Mouse (Mus musculus): ENCODE results near the gene Guca1a. TPM values are rescaled to one million over a fixed set of nuclear protein-coding genes. Genes with fewer than 3 reads are reported as not detected.

The Guca1a gene
- polyA plus RNA-seq, 1 experiment, result not detected

DNA sequence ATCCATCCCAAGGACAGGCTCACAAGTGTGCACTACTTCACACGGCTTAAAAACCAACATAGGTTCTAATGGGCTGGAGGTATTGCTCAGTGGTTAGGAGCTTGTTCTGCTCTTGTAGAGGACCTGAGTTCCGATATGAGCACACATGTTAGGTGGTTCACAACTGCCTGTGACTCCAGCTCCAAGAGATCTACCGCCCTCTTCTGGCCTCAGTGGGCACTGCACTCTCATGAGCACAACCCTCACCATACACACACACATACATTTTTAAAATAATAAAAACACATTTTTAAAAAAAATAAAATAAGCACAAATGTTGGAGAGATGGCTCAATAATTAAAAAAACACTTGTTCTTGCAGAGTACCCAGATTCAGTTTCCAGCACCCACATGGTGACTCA lies 16.3 kb downstream of the Guca1a start:
- Histone ChIP-seq H3K27ac (replicated peaks; ENCODE audit: low read depth, low read length) (no peak overlapping the region), H3K4me3 (ENCODE audit: insufficient read depth, low read depth, low read length) (no peak overlapping the region), H3K4me1 (ENCODE audit: control insufficient read depth, insufficient read depth, insufficient read length, low read length) (no peaks in the 10 kb centered on the region)

GRCm38 (mm10) chr17:47383266-47383665 lies 17.1 kb downstream of the Guca1a start:
- Histone ChIP-seq H3K27ac (replicated peaks; ENCODE audit: low read depth, low read length) (no peak overlapping the region), H3K4me3 (ENCODE audit: insufficient read depth, low read depth, low read length) (no peak overlapping the region), H3K4me1 (ENCODE audit: control insufficient read depth, insufficient read depth, insufficient read length, low read length) (no peaks in the 10 kb centered on the region)

- Histone ChIP-seq H3K4me3 (ENCODE audit: insufficient read depth, low read depth, low read length) (no peak overlapping the region), H3K4me1 (ENCODE audit: control insufficient read depth, insufficient read depth, insufficient read length, low read length) (no peaks in the 10 kb centered on the region), H3K27ac (replicated peaks; ENCODE audit: low read depth, low read length) (no peak overlapping the region)
Measured at GRCm38 (mm10) chr17:47381917-47382316, 18.5 kb downstream of the Guca1a start.

GRCm38 (mm10) chr17:47378133-47378532 lies 22.3 kb downstream of the Guca1a start:
- no peak overlapping the region for H3K27ac ChIP-seq (replicated peaks; ENCODE audit: low read depth, low read length)
- H3K4me1 ChIP-seq (ENCODE audit: control insufficient read depth, insufficient read depth, insufficient read length, low read length), result no peaks in the 10 kb centered on the region
- no peak overlapping the region for H3K4me3 ChIP-seq (ENCODE audit: insufficient read depth, low read depth, low read length)

GRCm38 (mm10) chr17:47376779-47377280 lies 23.6 kb downstream of the Guca1a start:
- Histone ChIP-seq H3K27ac (replicated peaks; ENCODE audit: low read depth, low read length) (no peak overlapping the region), H3K4me1 (ENCODE audit: control insufficient read depth, insufficient read depth, insufficient read length, low read length) (no peaks in the 10 kb centered on the region), H3K4me3 (ENCODE audit: insufficient read depth, low read depth, low read length) (no peak overlapping the region)

- no peak overlapping the region for H3K4me3 ChIP-seq (ENCODE audit: insufficient read depth, low read depth, low read length)
- H3K4me1 ChIP-seq (ENCODE audit: control insufficient read depth, insufficient read depth, insufficient read length, low read length), result no peaks in the 10 kb centered on the region
- H3K27ac ChIP-seq (replicated peaks; ENCODE audit: low read depth, low read length), result no peak overlapping the region
Measured at GRCm38 (mm10) chr17:47373991-47374390, 26.4 kb downstream of the Guca1a start.

GRCm38 (mm10) chr17:47371451-47371850 lies 28.9 kb downstream of the Guca1a start:
- no peak overlapping the region for H3K27ac ChIP-seq (replicated peaks; ENCODE audit: low read depth, low read length)
- no peak overlapping the region for H3K4me3 ChIP-seq (ENCODE audit: insufficient read depth, low read depth, low read length)
- no peaks in the 10 kb centered on the region for H3K4me1 ChIP-seq (ENCODE audit: control insufficient read depth, insufficient read depth, insufficient read length, low read length)

GRCm38 (mm10) chr17:47369087-47369443 lies 31.3 kb downstream of the Guca1a start:
- H3K4me1 ChIP-seq (ENCODE audit: control insufficient read depth, insufficient read depth, insufficient read length, low read length), result no peaks in the 10 kb centered on the region
- peak overlapping the region; percentile 93 for H3K4me3 ChIP-seq (ENCODE audit: insufficient read depth, low read depth, low read length)
- H3K27ac ChIP-seq (replicated peaks; ENCODE audit: low read depth, low read length), result 0 out of 2 replicates have a peak overlapping the region, but pooled peaks have one; percentile 52

DNA sequence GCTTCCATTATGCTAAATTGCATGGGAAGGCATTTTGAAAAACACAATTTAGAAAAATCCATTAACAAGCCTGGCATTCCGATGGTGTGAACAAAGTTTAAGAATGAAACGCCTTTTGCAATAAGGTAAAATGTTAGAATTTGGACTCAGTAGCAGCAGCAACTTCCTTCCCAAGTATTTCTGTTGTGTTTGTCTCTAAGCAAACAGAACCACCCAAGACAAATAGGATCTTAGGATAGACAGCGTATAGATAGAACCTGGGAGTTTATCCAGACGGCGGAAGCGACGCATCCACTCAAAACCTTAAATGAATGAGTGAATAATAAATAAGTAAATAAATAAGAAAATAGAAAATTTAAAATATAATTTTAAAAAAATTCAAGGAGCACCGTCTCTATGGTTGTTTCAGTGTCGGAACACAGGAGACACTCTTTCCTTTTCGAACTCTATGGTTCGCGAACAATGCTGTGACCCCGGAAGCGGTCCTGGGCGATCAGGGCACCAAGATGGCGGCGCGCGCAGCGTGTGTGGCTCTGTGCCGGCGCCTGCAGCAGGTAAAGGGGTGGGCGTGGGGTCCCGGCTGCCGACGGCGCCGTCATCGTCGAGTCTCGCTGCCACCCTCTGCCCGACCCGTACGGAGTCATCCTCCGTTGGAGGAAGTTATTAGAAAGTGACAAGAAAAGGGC lies 31.8 kb downstream of the Guca1a start, which contains the start of gene Mrps10:
Gene Mrps10 (plus strand): TSS at position 487 of the 686 bp plus-strand sequence.
- 0 out of 2 replicates have a peak within 1 kb of the TSS, but pooled peaks have one; percentile 52 for H3K27ac ChIP-seq (replicated peaks; ENCODE audit: low read depth, low read length)
- peak within 1 kb of the TSS; percentile 93 for H3K4me3 ChIP-seq (ENCODE audit: insufficient read depth, low read depth, low read length)

DNA sequence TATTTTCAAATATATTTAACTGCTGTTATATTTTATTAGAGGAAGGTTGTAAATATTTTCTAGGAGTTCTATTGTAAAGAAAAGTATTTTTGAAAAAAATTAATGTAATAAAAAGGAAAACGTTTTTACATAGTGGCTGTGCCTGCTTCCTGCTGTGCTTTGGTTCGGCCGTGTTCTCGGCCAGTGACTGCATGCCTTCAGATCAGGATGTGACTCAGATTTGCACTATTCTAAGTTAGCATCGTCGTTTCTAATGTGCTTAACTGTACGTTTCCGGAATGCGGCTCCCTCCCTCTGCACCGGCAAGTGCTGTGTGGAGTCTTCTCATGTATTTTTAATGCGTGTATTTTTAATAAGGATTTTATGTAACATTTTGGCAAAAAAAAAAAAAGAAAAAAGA lies 39.0 kb downstream of the Guca1a start:
- no peaks in the 10 kb centered on the region for H3K4me1 ChIP-seq (ENCODE audit: control insufficient read depth, insufficient read depth, insufficient read length, low read length)
- no peak overlapping the region for H3K4me3 ChIP-seq (ENCODE audit: insufficient read depth, low read depth, low read length)
- H3K27ac ChIP-seq (replicated peaks; ENCODE audit: low read depth, low read length), result no peak overlapping the region

More for the DNA sequence above, 31.8 kb downstream of the Guca1a start, which contains the start of gene Mrps10:
- no peaks in the 10 kb centered on the region for H3K4me1 ChIP-seq (ENCODE audit: control insufficient read depth, insufficient read depth, insufficient read length, low read length)

DNA sequence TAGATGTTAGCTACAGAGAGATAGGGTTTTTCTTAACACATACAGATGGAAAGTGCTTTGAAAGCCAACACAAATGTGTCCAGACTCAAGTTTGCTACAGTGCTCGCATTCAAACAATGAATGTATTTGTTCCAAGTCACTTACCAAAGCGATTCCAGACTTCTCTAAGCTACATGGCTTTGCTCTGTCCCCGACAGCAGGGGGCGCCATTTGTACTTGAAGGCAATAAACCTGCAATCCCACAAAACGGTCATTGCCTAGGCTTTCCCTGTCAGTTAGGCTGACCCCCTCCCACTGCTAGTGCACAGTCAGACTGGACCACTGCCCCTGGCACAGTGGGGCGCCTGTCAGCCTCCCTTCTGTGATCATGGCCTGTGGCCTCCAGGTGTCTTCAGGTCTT lies 40.4 kb downstream of the Guca1a start:
- no peaks in the 10 kb centered on the region for H3K4me1 ChIP-seq (ENCODE audit: control insufficient read depth, insufficient read depth, insufficient read length, low read length)
- H3K27ac ChIP-seq (replicated peaks; ENCODE audit: low read depth, low read length), result no peak overlapping the region

DNA sequence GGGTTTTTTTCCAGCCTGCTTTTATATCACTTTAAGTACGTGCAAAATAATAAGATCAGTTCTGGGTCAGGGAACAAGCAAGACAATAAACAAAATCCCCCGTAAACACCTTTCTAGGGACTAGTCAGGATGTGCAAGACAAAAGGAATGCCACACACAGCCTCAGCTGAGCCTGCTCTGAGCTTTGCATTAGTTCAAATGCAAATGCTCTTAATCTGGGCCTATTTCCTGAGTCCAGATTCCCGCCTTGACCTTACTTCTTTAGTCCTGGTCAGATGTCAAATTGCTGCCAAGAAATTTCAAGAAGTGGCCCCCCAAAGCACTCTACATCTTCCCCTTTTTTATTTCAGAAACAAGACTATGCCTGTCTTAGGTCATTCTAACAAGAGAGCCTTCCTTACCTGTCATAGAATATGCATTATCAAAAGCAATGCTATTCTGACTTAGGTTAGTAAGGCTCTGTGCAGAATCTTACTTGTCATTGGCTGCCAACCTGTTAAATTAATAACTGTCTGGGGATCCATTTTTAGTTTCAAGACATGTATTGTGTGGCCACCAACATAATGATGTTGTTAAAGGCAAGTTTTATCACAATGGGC lies 50.6 kb downstream of the Guca1a start:
- Histone ChIP-seq H3K4me1 (ENCODE audit: control insufficient read depth, insufficient read depth, insufficient read length, low read length) (no peaks in the 10 kb centered on the region), H3K4me3 (ENCODE audit: insufficient read depth, low read depth, low read length) (no peak overlapping the region), H3K27ac (replicated peaks; ENCODE audit: low read depth, low read length) (no peak overlapping the region)

More for the DNA sequence above, 40.4 kb downstream of the Guca1a start:
- H3K4me3 ChIP-seq (ENCODE audit: insufficient read depth, low read depth, low read length), result no peak overlapping the region

Other genes starting within 250 kb of the Guca1a start
- gene Mrps10, start 31.7 kb downstream of the Guca1a start, polyA plus RNA-seq (2012; ENCODE audit: insufficient read depth, insufficient read length, missing spikeins), result 81.5 and 85.6 TPM in 2 replicates
- not detected in 2 replicates for gene Guca1b, start 15.2 kb downstream of the Guca1a start, polyA plus RNA-seq (2012; ENCODE audit: insufficient read depth, insufficient read length, missing spikeins)
- gene AI661453, start 36.0 kb upstream of the Guca1a start, polyA plus RNA-seq (2012; ENCODE audit: insufficient read depth, insufficient read length, missing spikeins), result 0.48 TPM in 1 of 2 replicates, not detected in the other
- gene 1700001C19Rik, start 36.8 kb upstream of the Guca1a start, polyA plus RNA-seq (2012; ENCODE audit: insufficient read depth, insufficient read length, missing spikeins), result not detected in 2 replicates
- gene Taf8, start 101.7 kb upstream of the Guca1a start, polyA plus RNA-seq (2012; ENCODE audit: insufficient read depth, insufficient read length, missing spikeins), result 6.8 and 8.9 TPM in 2 replicates
- gene Ccnd3, start 104.5 kb upstream of the Guca1a start, polyA plus RNA-seq (2012; ENCODE audit: insufficient read depth, insufficient read length, missing spikeins), result 40.4 and 48.4 TPM in 2 replicates
- 8.6 and 11.0 TPM in 2 replicates for gene Bysl, start 210.9 kb upstream of the Guca1a start, polyA plus RNA-seq (2012; ENCODE audit: insufficient read depth, insufficient read length, missing spikeins)
- gene Med20, start 211.0 kb upstream of the Guca1a start, polyA plus RNA-seq (2012; ENCODE audit: insufficient read depth, insufficient read length, missing spikeins), result 10.7 and 18.0 TPM in 2 replicates
- gene Gm20517, start 211.0 kb upstream of the Guca1a start, polyA plus RNA-seq (2012; ENCODE audit: insufficient read depth, insufficient read length, missing spikeins), result 1.2 and 5.0 TPM in 2 replicates
- gene Usp49, start 230.1 kb upstream of the Guca1a start, polyA plus RNA-seq (2012; ENCODE audit: insufficient read depth, insufficient read length, missing spikeins), result 2.1 and 3.3 TPM in 2 replicates